Mouse (Mus musculus) forebrain, embryonic 13.5 days (tissue): ENCODE results near the gene Cdkal1. TPM values are rescaled to one million over a fixed set of nuclear protein-coding genes. Genes with fewer than 3 reads are reported as not detected.

ENCODE experiments used
- ATAC-seq: fragments of 200-750 bp; cut with Nextera tagmentation; 2 replicates; pipeline ENCODE4 v1.8.0; 2017
- H3K27ac ChIP-seq: fragments of 300-500 bp; sonication (generic); 2 replicates; pipeline ENCODE4 v1.5.1; 2015; ENCODE audit warnings: inconsistent platforms, mild to moderate bottlenecking, moderate library complexity
- H3K27me3 ChIP-seq: fragments of 300-500 bp; sonication (generic); 2 replicates; pipeline ENCODE4 v1.6.1; 2015; ENCODE audit warnings: mild to moderate bottlenecking, inconsistent platforms
- H3K36me3 ChIP-seq: fragments of 300-500 bp; sonication (generic); 2 replicates; pipeline ENCODE4 v1.6.1; 2015; ENCODE audit warnings: mild to moderate bottlenecking, inconsistent platforms; ENCODE audit not compliant: poor library complexity, severe bottlenecking
- H3K4me1 ChIP-seq: fragments of 300-500 bp; sonication (generic); 2 replicates; pipeline ENCODE4 v1.6.1; 2015; ENCODE audit warnings: inconsistent platforms
- H3K4me2 ChIP-seq: fragments of 300-500 bp; sonication (generic); 2 replicates; pipeline ENCODE4 v1.6.1; 2015; ENCODE audit warnings: inconsistent platforms, mild to moderate bottlenecking, moderate library complexity
- H3K4me3 ChIP-seq: fragments of 300-500 bp; sonication (generic); 2 replicates; pipeline ENCODE4 v1.5.1; 2015; ENCODE audit warnings: mild to moderate bottlenecking, inconsistent platforms
- H3K9ac ChIP-seq: fragments of 300-500 bp; sonication (generic); 2 replicates; pipeline ENCODE4 v1.6.1; 2015; ENCODE audit warnings: mild to moderate bottlenecking, inconsistent platforms
- H3K9me3 ChIP-seq: fragments of 300-500 bp; sonication (generic); replicated peaks from 2 replicates; pipeline ENCODE4 v1.6.1; 2016; ENCODE audit warnings: inconsistent platforms
- WGBS: fragments of 180-500 bp; shearing (Covaris S2); methylation state at CpG from one replicate; pipeline ENCODE4 v1.1.7; 2015; 5-methylcytosine and 5-hydroxymethylcytosine counted together
- polyA plus RNA-seq: library from polyadenylated mRNA; unstranded; fragments of >200 nt; fragmentation: Nextera tagmentation; extraction: Ambion mirVana; gene quantifications from 2 replicates; pipeline ENCODE4 v1.2.1, GENCODE M21; 2015

Cdkal1 gene
- polyA plus RNA-seq, 1 experiment from 2014 or later, result 29.5 TPM

DNA sequence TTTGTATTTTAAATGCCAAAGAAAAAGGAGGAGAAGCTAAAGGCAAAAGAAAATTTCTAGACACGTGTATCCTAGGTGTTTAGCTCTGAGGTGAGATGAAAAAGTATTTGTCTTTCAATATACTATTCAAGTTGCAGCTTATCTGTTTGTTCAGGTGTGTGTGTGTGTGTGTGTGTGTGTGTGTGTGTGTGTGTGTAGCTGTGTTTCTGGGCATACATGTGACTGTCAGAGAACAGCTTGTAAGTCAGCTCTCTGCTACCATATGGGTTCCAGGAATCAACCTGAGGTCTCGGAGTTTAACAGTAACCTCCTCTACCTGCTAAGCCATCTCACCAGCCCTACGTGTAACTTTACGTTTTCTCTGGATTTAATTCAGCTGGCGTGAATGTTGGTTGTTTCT is 76.0 kb downstream of the Cdkal1 start:
- H3K36me3 ChIP-seq, result no peaks in the 10 kb centered on the region
- no peak overlapping the region for H3K4me2 ChIP-seq
- WGBS, result 94% methylated on average over 5 of the region's 5 CpGs
- no peak overlapping the region for H3K27ac ChIP-seq
- H3K4me1 ChIP-seq, result peaks cover 11% of the 10 kb centered on the region
- H3K27me3 ChIP-seq, result no peaks in the 10 kb centered on the region
- H3K9me3 ChIP-seq, result no peaks in the 10 kb centered on the region
- no peak overlapping the region for H3K4me3 ChIP-seq
- H3K9ac ChIP-seq, result no peak overlapping the region
- no peak for ATAC-seq

DNA sequence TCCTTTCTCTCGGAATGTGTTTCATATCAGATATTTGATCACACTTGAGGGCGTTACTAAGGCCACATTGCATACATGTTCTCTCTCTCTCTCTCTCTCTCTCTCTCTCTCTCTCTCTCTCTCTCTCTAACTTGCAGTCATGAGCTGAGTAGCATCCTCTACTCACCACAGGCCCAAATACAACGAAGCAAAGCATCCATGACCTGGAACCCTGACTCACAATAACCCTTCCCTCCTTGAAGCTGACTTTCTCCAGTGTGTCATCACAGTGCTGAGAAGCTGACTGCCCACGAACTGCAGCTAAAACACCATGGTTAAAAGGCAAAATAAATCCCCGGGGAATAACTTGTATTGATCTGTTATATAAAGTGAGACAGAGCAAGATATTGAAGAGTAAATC is 76.4 kb downstream of the Cdkal1 start:
- WGBS, result 85% methylated on average over 5 of the region's 5 CpGs
- Histone ChIP-seq H3K4me2 (no peak overlapping the region), H3K27me3 (no peaks in the 10 kb centered on the region), H3K9ac (no peak overlapping the region), H3K4me1 (peaks cover 11% of the 10 kb centered on the region), H3K27ac (no peak overlapping the region), H3K9me3 (no peaks in the 10 kb centered on the region), H3K4me3 (no peak overlapping the region), H3K36me3 (no peaks in the 10 kb centered on the region)
- ATAC-seq, result no peak

GRCm38 (mm10) chr13:29778124-29778523 is 77.3 kb downstream of the Cdkal1 start:
- Histone ChIP-seq H3K4me1 (peaks cover 11% of the 10 kb centered on the region), H3K4me2 (no peak overlapping the region), H3K27ac (no peak overlapping the region), H3K9ac (no peak overlapping the region), H3K27me3 (no peaks in the 10 kb centered on the region), H3K4me3 (no peak overlapping the region), H3K9me3 (no peaks in the 10 kb centered on the region), H3K36me3 (no peaks in the 10 kb centered on the region)
- 90% methylated on average over 6 of the region's 6 CpGs for WGBS
- ATAC-seq, result no peak

DNA sequence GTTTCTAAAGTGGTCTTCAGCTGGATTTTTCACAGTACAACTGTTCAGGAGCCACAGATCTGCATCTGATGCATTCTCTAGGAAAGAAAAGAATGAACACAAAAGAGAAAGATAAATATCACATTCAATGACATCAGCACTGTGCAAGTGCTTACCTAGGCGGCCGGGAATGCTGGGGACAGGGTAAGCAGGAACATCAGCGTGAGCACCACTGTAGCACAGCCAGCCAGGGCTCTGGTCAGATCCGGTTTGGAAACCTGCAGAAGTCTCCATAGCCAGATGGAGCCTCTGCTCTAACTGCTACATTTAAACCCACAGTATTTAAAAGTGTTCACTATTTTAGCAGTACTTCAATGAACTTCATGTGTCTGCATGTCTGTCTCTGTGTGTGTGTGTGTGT is 78.2 kb downstream of the Cdkal1 start:
- ATAC-seq, result no peak
- no peak overlapping the region for H3K4me2 ChIP-seq
- WGBS, result 88% methylated on average over 4 of the region's 4 CpGs
- H3K9ac ChIP-seq, result no peak overlapping the region
- H3K27me3 ChIP-seq, result no peaks in the 10 kb centered on the region
- no peaks in the 10 kb centered on the region for H3K9me3 ChIP-seq
- no peak overlapping the region for H3K27ac ChIP-seq
- H3K4me3 ChIP-seq, result no peak overlapping the region
- H3K36me3 ChIP-seq, result no peaks in the 10 kb centered on the region
- peaks cover 15% of the 10 kb centered on the region for H3K4me1 ChIP-seq

DNA sequence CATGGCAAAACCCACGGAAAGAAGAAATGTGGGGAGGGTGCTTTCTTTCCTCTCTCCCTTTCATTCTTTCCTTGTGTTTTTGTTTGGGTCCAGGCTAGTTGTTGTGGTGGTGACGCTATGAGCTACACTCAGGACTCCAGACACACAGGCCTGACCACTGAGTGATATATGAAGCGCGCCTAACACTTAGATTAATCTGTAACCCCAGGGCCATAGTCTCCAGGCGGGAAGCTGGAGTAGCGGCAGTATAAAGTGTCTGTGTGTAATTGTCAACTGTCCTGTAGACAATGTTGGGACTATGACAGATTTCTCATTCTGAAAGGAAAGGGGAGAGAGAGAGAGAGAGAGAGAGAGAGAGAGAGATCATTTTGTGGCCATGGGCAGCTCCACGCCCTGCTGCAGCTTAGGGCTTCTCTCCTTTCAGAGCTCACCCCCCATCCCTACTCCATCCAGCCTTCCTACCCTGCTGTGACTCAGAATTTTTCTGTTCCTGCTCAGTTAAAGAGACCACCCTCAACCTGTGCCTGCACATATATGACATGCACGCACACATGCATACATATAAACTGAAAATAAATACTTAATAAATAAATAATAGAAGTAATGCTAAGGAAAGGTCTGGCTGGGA is 79.8 kb downstream of the Cdkal1 start:
- ATAC-seq, result no peak
- Histone ChIP-seq H3K27me3 (no peaks in the 10 kb centered on the region), H3K36me3 (no peaks in the 10 kb centered on the region), H3K9me3 (no peaks in the 10 kb centered on the region), H3K4me2 (no peak overlapping the region), H3K4me1 (peaks cover 11% of the 10 kb centered on the region), H3K27ac (no peak overlapping the region), H3K4me3 (no peak overlapping the region), H3K9ac (no peak overlapping the region)
- WGBS, result 86% methylated on average over 8 of the region's 8 CpGs

GRCm38 (mm10) chr13:29773563-29773962 is 81.9 kb downstream of the Cdkal1 start:
- Histone ChIP-seq H3K4me3 (no peak overlapping the region), H3K9me3 (no peaks in the 10 kb centered on the region), H3K4me1 (peaks cover 31% of the 10 kb centered on the region), H3K27me3 (no peaks in the 10 kb centered on the region), H3K27ac (no peak overlapping the region), H3K9ac (no peak overlapping the region), H3K4me2 (no peak overlapping the region), H3K36me3 (no peaks in the 10 kb centered on the region)
- 84% methylated on average over 6 of the region's 6 CpGs for WGBS
- no peak for ATAC-seq

DNA sequence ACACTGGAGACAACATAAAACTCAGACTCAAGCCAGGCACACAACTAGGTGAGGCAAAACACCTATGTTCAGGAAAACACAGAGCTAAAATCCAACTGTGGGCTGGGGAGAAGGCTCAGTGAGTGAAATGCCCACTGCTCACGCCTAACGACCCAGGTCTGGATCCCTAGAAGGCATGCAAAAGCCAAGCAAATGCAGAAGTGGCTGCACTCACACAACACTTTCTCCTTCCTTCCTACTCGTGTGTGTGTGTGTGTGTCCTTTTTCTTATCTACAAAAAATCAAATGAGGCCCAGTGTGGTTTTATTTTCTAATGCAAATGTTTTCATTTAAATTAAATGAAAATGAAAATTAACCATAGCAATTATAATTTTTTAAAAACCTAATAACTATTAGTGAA is 82.5 kb downstream of the Cdkal1 start:
- Histone ChIP-seq H3K27me3 (no peaks in the 10 kb centered on the region), H3K4me1 (peaks cover 37% of the 10 kb centered on the region), H3K36me3 (no peaks in the 10 kb centered on the region), H3K27ac (no peak overlapping the region; the same call in 1 of the 2 replicates), H3K4me2 (no peak overlapping the region), H3K9me3 (no peaks in the 10 kb centered on the region), H3K4me3 (no peak overlapping the region), H3K9ac (no peak overlapping the region)
- no peak for ATAC-seq
- 59% methylated on average over 3 of the region's 3 CpGs for WGBS

GRCm38 (mm10) chr13:29769647-29770436 is 85.6 kb downstream of the Cdkal1 start:
- peak; percentile 92 for ATAC-seq

GRCm38 (mm10) chr13:29768104-29768503 is 87.4 kb downstream of the Cdkal1 start:
- H3K9me3 ChIP-seq, result no peaks in the 10 kb centered on the region
- no peak overlapping the region for H3K27ac ChIP-seq
- no peak overlapping the region for H3K4me2 ChIP-seq
- H3K9ac ChIP-seq, result no peak overlapping the region
- ATAC-seq, result no peak
- 79% methylated on average over 1 of the region's 1 CpGs for WGBS
- no peak overlapping the region for H3K4me3 ChIP-seq
- H3K4me1 ChIP-seq, result peaks cover 49% of the 10 kb centered on the region
- H3K27me3 ChIP-seq, result no peaks in the 10 kb centered on the region
- H3K36me3 ChIP-seq, result no peaks in the 10 kb centered on the region

More at GRCm38 (mm10) chr13:29769647-29770436, 85.6 kb downstream of the Cdkal1 start:
- Histone ChIP-seq H3K4me2 (peak overlapping the region; percentile 35; the same call in 1 of the 2 replicates), H3K9me3 (no peaks in the 10 kb centered on the region), H3K4me1 (peaks cover 49% of the 10 kb centered on the region), H3K9ac (no peak overlapping the region), H3K27ac (peak overlapping the region; percentile 75), H3K4me3 (no peak overlapping the region), H3K27me3 (no peaks in the 10 kb centered on the region), H3K36me3 (no peaks in the 10 kb centered on the region)
- WGBS, result 8% methylated on average over 12 of the region's 12 CpGs

GRCm38 (mm10) chr13:29767587-29767986 is 87.9 kb downstream of the Cdkal1 start:
- no peak overlapping the region for H3K4me2 ChIP-seq
- 60% methylated on average over 4 of the region's 4 CpGs for WGBS
- no peak overlapping the region for H3K9ac ChIP-seq
- no peaks in the 10 kb centered on the region for H3K36me3 ChIP-seq
- no peak for ATAC-seq
- H3K4me3 ChIP-seq, result no peak overlapping the region
- H3K4me1 ChIP-seq, result peaks cover 46% of the 10 kb centered on the region
- H3K9me3 ChIP-seq, result no peaks in the 10 kb centered on the region
- H3K27ac ChIP-seq, result peak overlapping the region; percentile 15
- no peaks in the 10 kb centered on the region for H3K27me3 ChIP-seq

DNA sequence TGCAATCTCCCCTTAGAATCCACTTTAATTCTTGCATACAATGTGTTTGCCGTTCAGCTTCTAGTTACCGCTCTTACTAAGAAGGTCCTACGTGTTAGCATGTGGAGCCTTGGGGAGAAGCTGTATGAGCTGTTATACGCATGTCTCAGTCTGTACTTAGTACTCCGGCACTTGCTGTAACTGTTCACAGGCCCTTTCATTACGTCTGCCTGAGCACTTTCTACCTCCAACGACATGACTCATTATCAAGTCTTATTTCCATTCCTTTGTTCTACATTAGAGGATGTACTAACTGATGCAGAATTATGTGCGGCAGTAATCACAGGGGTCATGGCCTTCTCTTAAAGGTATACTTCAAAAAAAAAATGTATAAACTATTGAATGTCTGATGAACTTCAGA is 89.1 kb downstream of the Cdkal1 start:
- Histone ChIP-seq H3K4me3 (no peak overlapping the region), H3K4me1 (peaks cover 46% of the 10 kb centered on the region), H3K9ac (no peak overlapping the region), H3K36me3 (no peaks in the 10 kb centered on the region), H3K9me3 (no peaks in the 10 kb centered on the region), H3K27me3 (no peaks in the 10 kb centered on the region), H3K27ac (no peak overlapping the region), H3K4me2 (no peak overlapping the region)
- ATAC-seq, result no peak
- 48% methylated on average over 8 of the region's 8 CpGs for WGBS

- Histone ChIP-seq H3K4me2 (no peak overlapping the region), H3K36me3 (no peaks in the 10 kb centered on the region), H3K9me3 (no peaks in the 10 kb centered on the region), H3K4me1 (peaks cover 46% of the 10 kb centered on the region), H3K9ac (no peak overlapping the region), H3K27ac (no peak overlapping the region), H3K4me3 (no peak overlapping the region), H3K27me3 (no peaks in the 10 kb centered on the region)
- WGBS, result 91% methylated on average over 3 of the region's 3 CpGs
- ATAC-seq, result no peak
Observed at GRCm38 (mm10) chr13:29765296-29765695, 90.2 kb downstream of the Cdkal1 start.
